Mouse (Mus musculus) heart, embryonic 13.5 days (tissue): ENCODE measurements at regions not wholly inside any gene's neighbourhood (a gene's known extent, or its start where the extent isn't known, plus 50 kb on each side); places are given as distances from the start of the nearest gene placed in this dataset.

ENCODE experiments used
- ATAC-seq: fragments of 200-750 bp; cut with Nextera tagmentation; 2 replicates; pipeline ENCODE4 v1.8.0; 2017; ENCODE audit warnings: moderate TSS enrichment; ENCODE audit not compliant: insufficient number of reproducible peaks, low FRiP score, low TSS enrichment; ENCODE audit errors: extremely low read depth
- H3K27ac ChIP-seq: fragments of 300-500 bp; sonication (generic); replicated peaks from 2 replicates; pipeline ENCODE4 v1.5.1; 2015; ENCODE audit warnings: moderate library complexity, mild to moderate bottlenecking, inconsistent platforms
- H3K27me3 ChIP-seq: fragments of 300-500 bp; sonication (generic); replicated peaks from 2 replicates; pipeline ENCODE4 v1.6.1; 2015; ENCODE audit warnings: mild to moderate bottlenecking, inconsistent platforms
- H3K36me3 ChIP-seq: fragments of 300-500 bp; sonication (generic); 2 replicates; pipeline ENCODE4 v1.6.1; 2015; ENCODE audit warnings: mild to moderate bottlenecking, inconsistent platforms
- H3K4me1 ChIP-seq: fragments of 300-500 bp; sonication (generic); 2 replicates; pipeline ENCODE4 v1.6.1; 2015; ENCODE audit warnings: inconsistent platforms
- H3K4me2 ChIP-seq: fragments of 300-500 bp; sonication (generic); 2 replicates; pipeline ENCODE4 v1.6.1; 2015; ENCODE audit warnings: inconsistent platforms, mild to moderate bottlenecking, moderate library complexity
- H3K4me3 ChIP-seq: fragments of 300-500 bp; sonication (generic); 2 replicates; pipeline ENCODE4 v1.5.1; 2015; ENCODE audit warnings: moderate library complexity, mild to moderate bottlenecking, inconsistent platforms
- H3K9ac ChIP-seq: fragments of 300-500 bp; sonication (generic); 2 replicates; pipeline ENCODE4 v1.6.1; 2015; ENCODE audit warnings: inconsistent platforms, mild to moderate bottlenecking, moderate library complexity
- H3K9me3 ChIP-seq: fragments of 300-500 bp; sonication (generic); 2 replicates; pipeline ENCODE4 v1.6.1; 2016; ENCODE audit warnings: inconsistent platforms
- WGBS: fragments of 180-500 bp; shearing (Covaris S2); methylation state at CpG from one replicate; pipeline ENCODE4 v1.1.7; 2015; ENCODE audit warnings: mixed read lengths; 5-methylcytosine and 5-hydroxymethylcytosine counted together

- Histone ChIP-seq H3K27me3 (peaks cover 61% of the 10 kb centered on the region), H3K9ac (peak overlapping the region; percentile 20), H3K9me3 (peaks cover 11% of the 10 kb centered on the region; the same call in 1 of the 2 replicates), H3K27ac (no peak overlapping the region), H3K4me3 (peak overlapping the region; percentile 3), H3K4me2 (peak overlapping the region; percentile 47), H3K4me1 (peaks cover 31% of the 10 kb centered on the region), H3K36me3 (no peaks in the 10 kb centered on the region)
- WGBS: 6% methylated on average over 21 of the region's 21 CpGs
- no peak for ATAC-seq
Measured at GRCm38 (mm10) chr17:45873200-45873955, 139.7 kb upstream of the 1600014C23Rik start.

GRCm38 (mm10) chr17:45871666-45872653 is 138.3 kb upstream of the 1600014C23Rik start:
- Histone ChIP-seq H3K27ac (no peak overlapping the region), H3K4me2 (no peak overlapping the region)

GRCm38 (mm10) chr17:45871067-45871466 is 137.4 kb upstream of the 1600014C23Rik start:
- H3K4me1 ChIP-seq: peaks cover 48% of the 10 kb centered on the region
- H3K9me3 ChIP-seq: peaks cover 10% of the 10 kb centered on the region; the same call in 1 of the 2 replicates
- peaks cover 61% of the 10 kb centered on the region for H3K27me3 ChIP-seq

More at GRCm38 (mm10) chr17:45871666-45872653, 138.3 kb upstream of the 1600014C23Rik start:
- no peak for ATAC-seq
- Histone ChIP-seq H3K4me3 (no peak overlapping the region), H3K4me1 (peaks cover 39% of the 10 kb centered on the region), H3K36me3 (no peaks in the 10 kb centered on the region), H3K27me3 (peaks cover 64% of the 10 kb centered on the region), H3K9ac (no peak overlapping the region), H3K9me3 (peaks cover 10% of the 10 kb centered on the region; the same call in 1 of the 2 replicates)
- 41% methylated on average over 22 of the region's 22 CpGs for WGBS

DNA sequence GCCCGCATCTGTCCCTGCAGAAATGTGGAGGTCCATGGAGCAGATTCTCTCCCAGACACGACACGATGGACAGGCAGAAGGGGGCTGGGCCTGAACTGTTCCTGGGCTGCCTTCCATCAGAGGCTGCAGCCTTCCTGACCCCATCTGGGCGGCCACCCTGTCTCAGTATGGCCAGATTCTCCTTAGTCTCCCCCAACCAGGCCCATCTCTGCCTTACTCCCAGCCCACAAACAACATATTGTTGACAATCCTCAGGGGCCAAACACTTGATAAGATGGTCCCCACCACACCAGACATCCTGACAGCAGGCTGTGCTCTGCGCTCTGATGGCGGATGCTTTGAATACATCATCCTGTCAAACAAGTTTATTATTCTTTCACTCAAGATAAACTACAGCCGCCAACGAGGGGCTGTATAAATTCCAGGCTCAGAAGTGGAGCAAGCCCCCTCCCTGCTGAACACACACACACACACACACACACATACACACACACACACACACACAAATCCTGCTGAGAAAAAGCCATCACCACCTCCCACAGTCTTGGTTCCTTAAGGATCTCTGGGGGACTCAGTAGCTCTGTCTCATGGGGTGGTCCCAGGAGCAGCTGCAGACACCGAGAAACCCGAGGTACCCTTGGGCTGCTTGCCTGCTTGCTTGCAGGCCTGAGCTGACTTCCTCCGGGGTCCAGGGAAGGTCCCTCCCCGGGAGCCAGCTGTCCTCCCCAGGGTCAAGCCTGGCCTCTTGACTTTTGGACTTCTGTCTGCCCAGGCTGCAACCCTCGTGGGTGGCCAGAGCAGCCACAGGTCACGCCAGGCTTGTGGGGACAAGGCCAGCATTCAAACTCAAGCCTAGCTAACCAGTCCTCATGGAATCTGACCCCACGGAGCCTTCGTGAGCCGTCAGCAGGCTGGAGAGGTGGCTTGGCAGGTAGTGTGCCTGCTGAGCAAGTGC is 135.6 kb upstream of the 1600014C23Rik start:
- H3K9me3 ChIP-seq: peaks cover 10% of the 10 kb centered on the region; the same call in 1 of the 2 replicates
- H3K9ac ChIP-seq: no peak overlapping the region
- no peak for ATAC-seq
- peaks cover 62% of the 10 kb centered on the region for H3K4me1 ChIP-seq
- H3K27ac ChIP-seq: no peak overlapping the region
- no peaks in the 10 kb centered on the region for H3K36me3 ChIP-seq
- H3K4me3 ChIP-seq: no peak overlapping the region
- WGBS: 52% methylated on average over 17 of the region's 17 CpGs
- no peak overlapping the region for H3K4me2 ChIP-seq
- H3K27me3 ChIP-seq: peaks cover 53% of the 10 kb centered on the region

More at GRCm38 (mm10) chr17:45871067-45871466, 137.4 kb upstream of the 1600014C23Rik start:
- WGBS: 79% methylated on average over 9 of the region's 9 CpGs
- H3K4me2 ChIP-seq: no peak overlapping the region
- no peaks in the 10 kb centered on the region for H3K36me3 ChIP-seq
- no peak overlapping the region for H3K4me3 ChIP-seq
- no peak overlapping the region for H3K27ac ChIP-seq
- H3K9ac ChIP-seq: no peak overlapping the region
- no peak for ATAC-seq

DNA sequence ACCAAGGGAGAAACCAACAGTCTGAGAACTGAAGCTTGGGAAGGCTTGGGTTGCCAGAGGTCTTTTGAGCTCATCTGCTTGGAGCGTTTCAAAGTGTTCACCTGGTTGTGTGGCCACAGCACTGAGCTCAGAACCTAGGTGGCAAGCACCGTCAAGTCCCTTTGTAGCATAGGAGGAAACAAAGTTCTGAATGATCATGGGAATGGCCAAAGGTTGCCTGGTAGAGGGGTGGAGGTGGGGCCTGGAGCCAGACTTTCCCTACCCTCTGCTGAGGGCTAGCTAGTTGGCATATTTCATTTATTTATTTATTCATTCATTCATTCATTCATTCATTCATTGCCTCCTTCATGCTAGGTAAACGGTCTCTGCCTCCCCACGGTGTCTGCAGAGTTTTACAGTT is 134.9 kb upstream of the 1600014C23Rik start:
- Histone ChIP-seq H3K9me3 (peaks cover 10% of the 10 kb centered on the region; the same call in 1 of the 2 replicates), H3K27me3 (peaks cover 54% of the 10 kb centered on the region), H3K9ac (no peak overlapping the region), H3K4me1 (peaks cover 58% of the 10 kb centered on the region), H3K36me3 (no peaks in the 10 kb centered on the region), H3K4me2 (no peak overlapping the region), H3K27ac (no peak overlapping the region), H3K4me3 (no peak overlapping the region)
- WGBS: 85% methylated on average over 4 of the region's 4 CpGs
- ATAC-seq: no peak

DNA sequence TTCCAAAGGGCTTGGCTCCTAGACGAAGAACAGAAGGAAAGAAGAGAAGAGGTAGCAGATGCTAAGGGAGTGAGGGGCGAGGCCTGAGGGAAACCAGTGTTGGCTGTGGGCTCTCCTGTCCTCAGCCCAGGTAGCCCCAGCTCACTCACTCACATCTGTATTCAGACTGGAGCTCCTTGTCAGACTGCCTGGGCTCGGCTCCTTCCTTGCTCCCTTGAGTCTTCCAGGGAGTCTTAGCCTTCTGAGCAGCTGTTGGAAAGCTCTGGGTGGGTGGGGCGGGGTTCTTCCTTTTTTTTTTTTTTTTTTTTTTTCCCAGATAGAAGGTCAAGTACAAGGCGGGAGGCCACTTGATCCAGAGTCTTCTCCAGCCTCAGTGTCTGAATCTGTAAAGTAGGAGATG is 134.1 kb upstream of the 1600014C23Rik start:
- Histone ChIP-seq H3K9me3 (peaks cover 10% of the 10 kb centered on the region; the same call in 1 of the 2 replicates), H3K4me3 (no peak overlapping the region), H3K4me1 (peaks cover 52% of the 10 kb centered on the region), H3K27me3 (peaks cover 55% of the 10 kb centered on the region), H3K36me3 (no peaks in the 10 kb centered on the region), H3K4me2 (no peak overlapping the region), H3K27ac (no peak overlapping the region), H3K9ac (peak overlapping the region; percentile 12; the same call in 1 of the 2 replicates)
- 56% methylated on average over 5 of the region's 5 CpGs for WGBS
- ATAC-seq: no peak

GRCm38 (mm10) chr17:45866876-45867652 is 133.4 kb upstream of the 1600014C23Rik start:
- Histone ChIP-seq H3K36me3 (no peaks in the 10 kb centered on the region), H3K27me3 (peaks cover 55% of the 10 kb centered on the region), H3K27ac (no peak overlapping the region), H3K4me2 (no peak overlapping the region), H3K9ac (peak overlapping the region; percentile 12; the same call in 1 of the 2 replicates), H3K4me3 (no peak overlapping the region), H3K4me1 (peaks cover 47% of the 10 kb centered on the region), H3K9me3 (peaks cover 10% of the 10 kb centered on the region; the same call in 1 of the 2 replicates)
- 53% methylated on average over 15 of the region's 15 CpGs for WGBS
- ATAC-seq: no peak

DNA sequence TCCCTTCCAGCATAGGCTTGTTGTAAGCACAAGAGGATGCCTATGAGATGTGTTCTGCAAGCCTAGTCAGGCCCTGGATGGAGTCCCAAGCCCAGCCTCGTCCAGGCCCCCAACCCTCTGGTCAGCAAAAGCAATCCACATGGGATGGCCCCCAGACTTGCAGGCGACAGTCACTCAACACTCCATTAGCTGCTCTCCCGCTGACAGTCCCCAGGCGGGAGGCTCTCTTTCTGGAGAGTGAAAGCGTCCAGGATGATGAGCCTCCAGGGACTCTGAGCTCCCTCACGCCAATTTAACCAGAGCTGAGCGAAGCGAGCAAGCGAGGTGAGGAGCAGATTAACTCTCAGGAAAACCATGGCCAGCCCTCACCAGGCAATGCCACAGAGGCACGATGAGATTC is 132.7 kb upstream of the 1600014C23Rik start:
- H3K4me2 ChIP-seq: no peak overlapping the region
- no peaks in the 10 kb centered on the region for H3K36me3 ChIP-seq
- 0 out of 2 replicates have a peak overlapping the region, but pooled peaks have one; percentile 25 for H3K9ac ChIP-seq
- no peak for ATAC-seq
- WGBS: 15% methylated on average over 10 of the region's 10 CpGs
- H3K27me3 ChIP-seq: peaks cover 48% of the 10 kb centered on the region
- no peak overlapping the region for H3K4me3 ChIP-seq
- H3K4me1 ChIP-seq: peaks cover 41% of the 10 kb centered on the region
- 0 out of 2 replicates have a peak overlapping the region, but pooled peaks have one; percentile 14 for H3K27ac ChIP-seq
- H3K9me3 ChIP-seq: peaks cover 10% of the 10 kb centered on the region; the same call in 1 of the 2 replicates

GRCm38 (mm10) chr17:45865944-45866343 is 132.3 kb upstream of the 1600014C23Rik start:
- no peak overlapping the region for H3K4me2 ChIP-seq
- no peak for ATAC-seq
- H3K36me3 ChIP-seq: no peaks in the 10 kb centered on the region
- H3K27ac ChIP-seq: 0 out of 2 replicates have a peak overlapping the region, but pooled peaks have one; percentile 14
- peaks cover 10% of the 10 kb centered on the region; the same call in 1 of the 2 replicates for H3K9me3 ChIP-seq
- H3K4me1 ChIP-seq: peaks cover 41% of the 10 kb centered on the region
- H3K9ac ChIP-seq: 0 out of 2 replicates have a peak overlapping the region, but pooled peaks have one; percentile 25
- H3K27me3 ChIP-seq: peaks cover 44% of the 10 kb centered on the region
- WGBS: 39% methylated on average over 6 of the region's 6 CpGs
- no peak overlapping the region for H3K4me3 ChIP-seq
